Mouse (Mus musculus) MEL (cell line): ENCODE measurements around the gene Parp1. TPM values are rescaled to one million over a fixed set of nuclear protein-coding genes. Genes with fewer than 3 reads are reported as not detected.

ENCODE experiments used
- DNase-seq: peaks from one replicate; pipeline ENCODE4 v3.0.0; 2011; ENCODE audit warnings: low read depth, low spot score
- H3K27ac ChIP-seq: 2 replicates; pipeline ENCODE4 v1.5.1; 2012; ENCODE audit warnings: low read depth, mild to moderate bottlenecking, control low read depth, low read length, moderate library complexity; ENCODE audit not compliant: control insufficient read depth
- H3K27me3 ChIP-seq, 2 experiments: fragments of 150-350 bp in 1 of 2; sonication (generic) in 1 of 2; 2 replicates each; pipeline ENCODE4 v1.6.1; 2012; ENCODE audit warnings: low read length in 2 of 2, mild to moderate bottlenecking in 2 of 2, improper control_type of control experiment in 1 of 2, moderate library complexity in 1 of 2; ENCODE audit not compliant: insufficient read depth in 2 of 2, control insufficient read depth in 1 of 2
- H3K36me3 ChIP-seq, 2 experiments: 2 replicates each; pipeline ENCODE4 v1.6.1; 2012 to 2014; ENCODE audit warnings: low read length in 2 of 2, improper control_type of control experiment in 1 of 2, inconsistent platforms in 1 of 2, mild to moderate bottlenecking in 1 of 2; ENCODE audit not compliant: insufficient read depth in 2 of 2, control insufficient read depth in 1 of 2
- H3K4me1 ChIP-seq, 2 experiments: fragments of 150-350 bp in 1 of 2; sonication (generic) in 1 of 2; 2 replicates each; pipeline ENCODE4 v1.6.1; 2012; ENCODE audit warnings: low read length in 2 of 2, improper control_type of control experiment in 1 of 2, mild to moderate bottlenecking in 1 of 2; ENCODE audit not compliant: insufficient read depth in 2 of 2, control insufficient read depth in 1 of 2
- H3K4me3 ChIP-seq, 2 experiments: fragments of 150-350 bp in 1 of 2; sonication (generic) in 1 of 2; 2 replicates each; pipeline ENCODE4 v1.5.1; 2012; ENCODE audit warnings: low read depth in 2 of 2, low read length in 2 of 2, mild to moderate bottlenecking in 2 of 2, moderate library complexity in 2 of 2, control low read depth in 1 of 2, improper control_type of control experiment in 1 of 2; ENCODE audit not compliant: control insufficient read depth in 1 of 2, insufficient read depth in 1 of 2
- H3K79me2 ChIP-seq: 2 replicates; pipeline ENCODE4 v1.6.1; 2012; ENCODE audit warnings: mild to moderate bottlenecking, low read length, moderate library complexity; ENCODE audit not compliant: control insufficient read depth, poor library complexity, insufficient read depth
- H3K9ac ChIP-seq: 2 replicates; pipeline ENCODE4 v1.6.1; 2012; ENCODE audit warnings: low read depth, mild to moderate bottlenecking, control low read depth, low read length, moderate library complexity; ENCODE audit not compliant: control insufficient read depth, poor library complexity, severe bottlenecking
- H3K9me3 ChIP-seq: fragments of 150-350 bp; sonication (generic); replicated peaks from 2 replicates; pipeline ENCODE4 v1.6.1; 2012; ENCODE audit warnings: mild to moderate bottlenecking, low read length, improper control_type of control experiment, moderate library complexity; ENCODE audit not compliant: insufficient read depth
- CHD1 ChIP-seq: IDR thresholded peaks from 2 replicates; pipeline ENCODE4 v1.6.1; 2012; ENCODE audit warnings: low read depth, mild to moderate bottlenecking, inconsistent platforms, low read length, improper control_type of control experiment
- CHD2 ChIP-seq: IDR thresholded peaks from 2 replicates; pipeline ENCODE4 v1.6.1; 2011; ENCODE audit warnings: low read length, improper control_type of control experiment
- CTCF ChIP-seq, 3 experiments: IDR thresholded peaks in 2 of 3; conservative IDR thresholded peaks in 1 of 3; 2 replicates each; pipeline ENCODE4 v1.5.1; 2011 to 2012; ENCODE audit warnings: low read length in 3 of 3, low read depth in 2 of 3, mild to moderate bottlenecking in 2 of 3, improper control_type of control experiment in 1 of 3, inconsistent platforms in 1 of 3, mixed read lengths in 1 of 3, moderate library complexity in 1 of 3; ENCODE audit not compliant: control insufficient read depth in 1 of 3, insufficient read depth in 1 of 3, poor library complexity in 1 of 3, severe bottlenecking in 1 of 3
- EP300 ChIP-seq, 2 experiments: IDR thresholded peaks; 2 replicates each; pipeline ENCODE4 v1.6.1; 2011; ENCODE audit warnings: improper control_type of control experiment in 2 of 2, low read length in 2 of 2, low read depth in 1 of 2, mild to moderate bottlenecking in 1 of 2
- ETS1 ChIP-seq: IDR thresholded peaks from 2 replicates; pipeline ENCODE4 v1.6.1; 2012; ENCODE audit warnings: low read depth, mild to moderate bottlenecking, inconsistent platforms, low read length, improper control_type of control experiment, moderate library complexity
- GABPA ChIP-seq: IDR thresholded peaks from 2 replicates; pipeline ENCODE4 v1.6.1; 2012; ENCODE audit warnings: low read depth, mild to moderate bottlenecking, inconsistent platforms, low read length, improper control_type of control experiment, moderate library complexity
- GATA1 ChIP-seq: IDR thresholded peaks from 2 replicates; pipeline ENCODE4 v1.6.1; 2011; ENCODE audit warnings: low read depth, low read length, improper control_type of control experiment
- HCFC1 ChIP-seq: IDR thresholded peaks from 2 replicates; pipeline ENCODE4 v1.6.1; 2012; ENCODE audit warnings: low read depth, mild to moderate bottlenecking, inconsistent platforms, low read length, improper control_type of control experiment, moderate library complexity
- JUND ChIP-seq: IDR thresholded peaks from 2 replicates; pipeline ENCODE4 v1.6.1; 2011; ENCODE audit warnings: low read depth, mild to moderate bottlenecking, improper control_type of control experiment, low read length
- KAT2A ChIP-seq: conservative IDR thresholded peaks from 2 replicates; pipeline ENCODE4 v1.6.1; 2012; ENCODE audit warnings: low read depth, low read length, improper control_type of control experiment, inconsistent platforms
- MAFK ChIP-seq: IDR thresholded peaks from 2 replicates; pipeline ENCODE4 v1.6.1; 2011; ENCODE audit warnings: low read depth, mild to moderate bottlenecking, low read length, improper control_type of control experiment, borderline replicate concordance
- MAX ChIP-seq: IDR thresholded peaks from 2 replicates; pipeline ENCODE4 v1.6.1; 2011; ENCODE audit warnings: low read length, improper control_type of control experiment
- MAZ ChIP-seq: IDR thresholded peaks from 2 replicates; pipeline ENCODE4 v1.6.1; 2012; ENCODE audit warnings: low read depth, mild to moderate bottlenecking, inconsistent platforms, low read length, improper control_type of control experiment
- MXI1 ChIP-seq: IDR thresholded peaks from 2 replicates; pipeline ENCODE4 v1.6.1; 2011; ENCODE audit warnings: mild to moderate bottlenecking, low read depth, low read length, improper control_type of control experiment
- MYB ChIP-seq: IDR thresholded peaks from 2 replicates; pipeline ENCODE4 v1.6.1; 2011; ENCODE audit warnings: mild to moderate bottlenecking, low read depth, low read length, improper control_type of control experiment
- MYC ChIP-seq: IDR thresholded peaks from 2 replicates; pipeline ENCODE4 v1.6.1; 2011; ENCODE audit warnings: low read depth, mild to moderate bottlenecking, low read length, improper control_type of control experiment, moderate library complexity
- NELFE ChIP-seq: IDR thresholded peaks from 2 replicates; pipeline ENCODE4 v1.6.1; 2011; ENCODE audit warnings: low read depth, low read length, improper control_type of control experiment
- NRF1 ChIP-seq: IDR thresholded peaks from 2 replicates; pipeline ENCODE4 v1.6.1; 2014; ENCODE audit warnings: low read depth, mild to moderate bottlenecking, inconsistent platforms, low read length, improper control_type of control experiment, moderate library complexity; ENCODE audit not compliant: poor library complexity, insufficient read depth, severe bottlenecking
- POLR2AphosphoS2 ChIP-seq: IDR thresholded peaks from 2 replicates; pipeline ENCODE4 v1.6.1; 2011; ENCODE audit warnings: low read length, improper control_type of control experiment
- POLR2AphosphoS5 ChIP-seq: IDR thresholded peaks from 2 replicates; pipeline ENCODE4 v1.6.1; 2012; ENCODE audit warnings: low read depth, borderline replicate concordance, mild to moderate bottlenecking, inconsistent platforms, low read length, moderate library complexity, mixed read lengths
- RCOR1 ChIP-seq: IDR thresholded peaks from 2 replicates; pipeline ENCODE4 v1.6.1; 2012; ENCODE audit warnings: low read depth, mild to moderate bottlenecking, inconsistent platforms, low read length, improper control_type of control experiment
- SIN3A ChIP-seq: IDR thresholded peaks from 2 replicates; pipeline ENCODE4 v1.6.1; 2012; ENCODE audit warnings: low read length, improper control_type of control experiment, inconsistent platforms
- TAL1 ChIP-seq: IDR thresholded peaks from 2 replicates; pipeline ENCODE4 v1.6.1; 2012; ENCODE audit warnings: mild to moderate bottlenecking, inconsistent platforms, low read length, moderate library complexity, mixed read lengths
- TBP ChIP-seq: IDR thresholded peaks from 2 replicates; pipeline ENCODE4 v1.8.0; 2011; ENCODE audit warnings: low read depth, low read length, improper control_type of control experiment
- TCF12 ChIP-seq: IDR thresholded peaks from 2 replicates; pipeline ENCODE4 v1.6.1; 2014; ENCODE audit warnings: low read depth, mild to moderate bottlenecking, inconsistent platforms, low read length, improper control_type of control experiment, moderate library complexity
- UBTF ChIP-seq: IDR thresholded peaks from 2 replicates; pipeline ENCODE4 v1.6.1; 2012; ENCODE audit warnings: low read depth, mild to moderate bottlenecking, inconsistent platforms, low read length, improper control_type of control experiment, moderate library complexity, borderline replicate concordance; ENCODE audit not compliant: insufficient read depth
- USF1 ChIP-seq: IDR thresholded peaks from 2 replicates; pipeline ENCODE4 v1.6.1; 2014; ENCODE audit warnings: low read depth, mild to moderate bottlenecking, inconsistent platforms, low read length, improper control_type of control experiment, moderate library complexity
- ZC3H11A ChIP-seq: IDR thresholded peaks from 2 replicates; pipeline ENCODE4 v1.6.1; 2012; ENCODE audit warnings: low read depth, mild to moderate bottlenecking, inconsistent platforms, low read length, improper control_type of control experiment
- ZKSCAN1 ChIP-seq: IDR thresholded peaks from 2 replicates; pipeline ENCODE4 v1.6.1; 2012; ENCODE audit warnings: low read depth, mild to moderate bottlenecking, inconsistent platforms, low read length, improper control_type of control experiment, moderate library complexity
- ZMIZ1 ChIP-seq: IDR thresholded peaks from 2 replicates; pipeline ENCODE4 v1.6.1; 2012; ENCODE audit warnings: low read depth, mild to moderate bottlenecking, inconsistent platforms, low read length, improper control_type of control experiment, moderate library complexity
- polyA plus RNA-seq, 2 experiments: library from polyadenylated mRNA; stranded (reverse) in 1 of 2; unstranded in 1 of 2; fragments of >175 nt in 1 of 2; fragments of >200 nt in 1 of 2; gene quantifications; 2 replicates each; pipeline versions ENCODE4 v1.2.1 to v1.2.4; 2012; ENCODE audit warnings: low replicate concordance in 2 of 2, low read depth in 1 of 2; ENCODE audit not compliant: insufficient read length in 2 of 2, insufficient read depth in 1 of 2, missing spikeins in 1 of 2
- total RNA-seq: library from RNA; depleted of rRNA; stranded (reverse); fragments of 300-350 nt; gene quantifications from 2 replicates; pipeline ENCODE4 v1.2.3, GENCODE M21; 2012

The Parp1 gene
- total and polyA plus RNA-seq, 3 experiments, result 136 to 188 (median 140) TPM

DNA sequence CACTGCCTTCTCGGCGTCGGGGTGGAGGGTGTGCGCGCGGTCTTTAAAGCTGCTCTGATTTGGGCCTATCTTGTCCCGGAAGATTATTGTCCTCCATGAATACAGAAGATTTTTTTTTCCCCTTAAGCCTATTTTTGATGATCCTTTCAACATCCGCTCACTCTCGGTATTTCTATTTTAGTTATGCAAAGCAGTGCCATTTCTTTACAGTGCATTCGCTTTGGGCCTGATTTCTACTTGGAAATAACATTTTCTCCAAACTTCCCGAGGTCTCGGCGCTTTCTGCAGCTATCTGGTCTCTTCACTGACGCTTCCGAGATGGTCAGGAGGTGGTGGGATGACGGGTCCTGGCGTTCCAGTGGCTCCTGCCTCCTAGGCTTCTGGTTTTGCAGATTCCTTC, 729 bp downstream of the Parp1 start:
- peak overlapping the region; percentile 85 for H3K27ac ChIP-seq
- H3K9ac ChIP-seq, result peak overlapping the region; percentile 94
- no peaks in the 10 kb centered on the region for H3K27me3 ChIP-seq
- TF ChIP-seq CTCF (IDR thresholded peaks at IDR 0.05 in 2 of 3, conservative IDR thresholded peaks at IDR 0.05 in 1 of 3; ENCODE audit: control insufficient read depth in 1 of 3, insufficient read depth in 1 of 3, low read depth in 2 of 3, low read length in 3 of 3, poor library complexity in 1 of 3, severe bottlenecking in 1 of 3) (no peak), UBTF (no peak), GATA1 (no peak), MXI1 (no peak), TBP (0 out of 2 replicates have a peak, but pooled peaks have one; percentile 21), ZKSCAN1 (no peak)
- peaks cover 0 to 9% of the 10 kb centered on the region in 2 experiments; a peak in 2 of 4 replicates for H3K36me3 ChIP-seq
- no peaks in the 10 kb centered on the region for H3K9me3 ChIP-seq
- peaks cover 0 to 16% of the 10 kb centered on the region in 2 experiments; a peak in 2 of 4 replicates for H3K4me1 ChIP-seq
- peak overlapping the region; percentile 68 to 94 for H3K4me3 ChIP-seq
- peak; percentile 44 for DNase-seq
- H3K79me2 ChIP-seq, result peaks cover 43% of the 10 kb centered on the region

DNA sequence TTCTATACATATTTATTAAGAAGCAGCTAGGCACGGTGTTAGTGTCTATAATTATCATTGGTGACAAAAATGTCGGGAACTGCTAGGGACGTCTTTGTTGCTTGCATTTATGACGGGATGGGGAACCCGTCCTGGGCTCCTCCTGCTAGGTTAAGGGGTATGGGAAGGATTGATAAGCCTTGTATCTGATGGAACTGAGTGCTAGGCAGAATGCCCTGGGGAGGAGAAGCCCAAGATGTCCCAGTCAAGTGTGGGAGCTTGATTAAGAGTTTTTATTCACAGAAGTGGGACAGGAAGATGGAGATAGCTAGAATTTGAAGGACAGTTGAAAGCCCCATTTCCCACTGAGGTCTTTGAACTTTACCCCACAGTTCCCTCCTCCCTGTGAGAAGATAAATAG, 1.5 kb downstream of the Parp1 start:
- H3K4me1 ChIP-seq, result peaks cover 0 to 16% of the 10 kb centered on the region in 2 experiments; a peak in 2 of 4 replicates
- DNase-seq, result peak; percentile 75
- peak overlapping the region; percentile 85 for H3K27ac ChIP-seq
- peaks cover 43% of the 10 kb centered on the region for H3K79me2 ChIP-seq
- peak overlapping the region; percentile 68 to 94 for H3K4me3 ChIP-seq
- H3K9ac ChIP-seq, result peak overlapping the region; percentile 94
- H3K9me3 ChIP-seq, result no peaks in the 10 kb centered on the region
- H3K36me3 ChIP-seq, result peaks cover 0 to 9% of the 10 kb centered on the region in 2 experiments; a peak in 2 of 4 replicates
- TF ChIP-seq ZKSCAN1 (no peak), POLR2AphosphoS2 (no peak), KAT2A (no peak), EP300 (IDR thresholded peaks at IDR 0.05; ENCODE audit: low read depth in 1 of 2, low read length in 2 of 2) (peak; percentile 67 to 70; a peak in 3 of 4 replicates), CTCF (IDR thresholded peaks at IDR 0.05 in 2 of 3, conservative IDR thresholded peaks at IDR 0.05 in 1 of 3; ENCODE audit: control insufficient read depth in 1 of 3, insufficient read depth in 1 of 3, low read depth in 2 of 3, low read length in 3 of 3, poor library complexity in 1 of 3, severe bottlenecking in 1 of 3) (no peak), JUND (no peak), MYC (no peak), CHD1 (no peak), TBP (peak; percentile 46; the same call in 1 of the 2 replicates), POLR2AphosphoS5 (no peak), RCOR1 (peak; percentile 57; the same call in 1 of the 2 replicates), CHD2 (no peak), USF1 (no peak), ZC3H11A (no peak), MAX (no peak), MYB (no peak), SIN3A (peak; percentile 65), MXI1 (no peak), ZMIZ1 (no peak), NELFE (no peak), TAL1 (peak; percentile 62), MAFK (no peak; the same call in 1 of the 2 replicates), HCFC1 (0 out of 2 replicates have a peak, but pooled peaks have one; percentile 37), NRF1 (no peak), MAZ (no peak; the same call in 1 of the 2 replicates), TCF12 (peak; percentile 83), ETS1 (peak; percentile 65), GABPA (no peak), GATA1 (peak; percentile 84)
- H3K27me3 ChIP-seq, result no peaks in the 10 kb centered on the region
